Mouse (Mus musculus) liver, embryonic 13.5 days (tissue): ENCODE data around the gene Sf3a1. TPM values are rescaled to one million over a fixed set of nuclear protein-coding genes. Genes with fewer than 3 reads are reported as not detected.
A peak's percentile ranks its signal among the peaks of the same experiment; 100 is the strongest.
"Not testable (repeated sequence)": the region's sequence is repeated elsewhere in the genome, so short reads cannot be mapped to it uniquely, and the experiment has no call there.

Experiments
- ATAC-seq: fragments of 200-750 bp; cut with Nextera tagmentation; 2 replicates; pipeline ENCODE4 v1.8.0; 2017; ENCODE audit warnings: low read depth, mild to moderate bottlenecking, moderate number of reproducible peaks, moderate library complexity
- DNase-seq: peaks from one replicate; pipeline ENCODE4 v3.0.0; 2022
- H3K27ac ChIP-seq: fragments of 300-500 bp; sonication (generic); 2 replicates; pipeline ENCODE4 v1.5.1; 2015; ENCODE audit warnings: moderate library complexity, mild to moderate bottlenecking, inconsistent platforms
- H3K27me3 ChIP-seq: fragments of 300-500 bp; sonication (generic); 2 replicates; pipeline ENCODE4 v1.6.1; 2015; ENCODE audit warnings: mild to moderate bottlenecking, inconsistent platforms
- H3K36me3 ChIP-seq: fragments of 300-500 bp; sonication (generic); 2 replicates; pipeline ENCODE4 v1.6.1; 2015; ENCODE audit warnings: mild to moderate bottlenecking, inconsistent platforms
- H3K4me1 ChIP-seq: fragments of 300-500 bp; sonication (generic); replicated peaks from 2 replicates; pipeline ENCODE4 v1.6.1; 2015; ENCODE audit warnings: inconsistent platforms
- H3K4me2 ChIP-seq: fragments of 300-500 bp; sonication (generic); 2 replicates; pipeline ENCODE4 v1.6.1; 2015; ENCODE audit warnings: inconsistent platforms, mild to moderate bottlenecking, moderate library complexity
- H3K4me3 ChIP-seq: fragments of 300-500 bp; sonication (generic); replicated peaks from 2 replicates; pipeline ENCODE4 v1.5.1; 2015; ENCODE audit warnings: mild to moderate bottlenecking, inconsistent platforms
- H3K9ac ChIP-seq: fragments of 300-500 bp; sonication (generic); 2 replicates; pipeline ENCODE4 v1.6.1; 2015; ENCODE audit warnings: mild to moderate bottlenecking, inconsistent platforms
- H3K9me3 ChIP-seq: fragments of 300-500 bp; sonication (generic); replicated peaks from 2 replicates; pipeline ENCODE4 v1.6.1; 2016; ENCODE audit warnings: inconsistent platforms
- WGBS: fragments of 180-500 bp; shearing (Covaris S2); methylation state at CpG from one replicate; pipeline ENCODE4 v1.1.7; 2015; ENCODE audit not compliant: insufficient replicate concordance; 5-methylcytosine and 5-hydroxymethylcytosine counted together
- polyA plus RNA-seq: library from polyadenylated mRNA; unstranded; fragments of >200 nt; fragmentation: Nextera tagmentation; extraction: Ambion mirVana; gene quantifications from 2 replicates; pipeline ENCODE4 v1.2.1, GENCODE M21; 2015

Gene Sf3a1
- polyA plus RNA-seq, 1 experiment from 2014 or later, result 23.5 TPM

GRCm38 (mm10) chr11:4160758-4161480 lies 769 bp downstream of the Sf3a1 start:
- Histone ChIP-seq H3K4me1 (peaks cover 63% of the 10 kb centered on the region), H3K4me3 (peak overlapping the region; percentile 75), H3K4me2 (peak overlapping the region; percentile 83), H3K9me3 (no peaks in the 10 kb centered on the region), H3K27ac (peak overlapping the region; percentile 71), H3K36me3 (peaks cover 48% of the 10 kb centered on the region), H3K27me3 (no peaks in the 10 kb centered on the region), H3K9ac (peak overlapping the region; percentile 81)
- DNase-seq, result no peak
- ATAC-seq, result peak; percentile 14; the same call in 1 of the 2 replicates
- 2% methylated on average over 15 of the region's 15 CpGs for WGBS

GRCm38 (mm10) chr11:4164701-4165100 lies 4.6 kb downstream of the Sf3a1 start:
- 75% methylated on average over 2 of the region's 2 CpGs for WGBS
- no peaks in the 10 kb centered on the region for H3K9me3 ChIP-seq
- peaks cover 85% of the 10 kb centered on the region for H3K36me3 ChIP-seq
- H3K4me3 ChIP-seq, result no peak overlapping the region
- H3K4me1 ChIP-seq, result peaks cover 61% of the 10 kb centered on the region
- H3K9ac ChIP-seq, result no peak overlapping the region
- H3K4me2 ChIP-seq, result no peak overlapping the region
- H3K27ac ChIP-seq, result no peak overlapping the region
- no peak for ATAC-seq
- no peak for DNase-seq
- no peaks in the 10 kb centered on the region for H3K27me3 ChIP-seq

DNA sequence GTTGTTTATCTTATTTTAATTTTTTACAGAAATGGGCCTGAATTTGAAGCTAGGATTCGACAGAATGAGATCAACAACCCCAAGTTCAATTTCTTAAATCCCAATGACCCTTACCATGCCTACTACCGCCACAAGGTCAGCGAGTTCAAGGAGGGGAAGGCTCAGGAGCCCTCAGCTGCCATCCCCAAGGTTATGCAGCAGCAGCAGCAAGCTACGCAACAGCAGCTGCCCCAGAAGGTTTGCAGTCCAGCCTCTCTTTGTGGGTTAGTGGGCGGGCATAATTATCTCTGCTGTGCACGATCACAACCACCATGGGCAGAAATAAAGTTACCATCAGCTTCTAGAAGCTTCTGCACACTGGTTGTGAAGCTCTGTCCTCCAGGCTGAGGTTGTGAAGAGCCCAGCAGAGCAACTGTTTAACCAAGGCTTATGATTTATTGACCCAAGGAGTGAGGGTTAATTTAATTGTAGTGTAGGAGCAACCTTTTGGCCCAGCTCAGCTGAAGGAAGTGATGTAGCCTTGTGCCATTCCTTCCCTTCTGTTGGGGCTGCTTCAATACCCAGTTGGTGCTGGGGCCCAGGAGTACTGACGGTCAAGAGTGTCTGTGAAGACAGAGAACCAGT lies 6.4 kb downstream of the Sf3a1 start:
- no peaks in the 10 kb centered on the region for H3K27me3 ChIP-seq
- no peak for ATAC-seq
- H3K4me2 ChIP-seq, result no peak overlapping the region
- no peak for DNase-seq
- WGBS, result 75% methylated on average over 7 of the region's 7 CpGs
- H3K36me3 ChIP-seq, result peaks cover 99% of the 10 kb centered on the region
- no peak overlapping the region for H3K9ac ChIP-seq
- H3K27ac ChIP-seq, result peak overlapping the region; percentile 18; the same call in 1 of the 2 replicates
- H3K4me1 ChIP-seq, result peaks cover 49% of the 10 kb centered on the region
- H3K9me3 ChIP-seq, result no peaks in the 10 kb centered on the region
- H3K4me3 ChIP-seq, result no peak overlapping the region

GRCm38 (mm10) chr11:4174586-4174985 lies 14.4 kb downstream of the Sf3a1 start:
- 91% methylated on average over 5 of the region's 5 CpGs for WGBS
- Histone ChIP-seq H3K4me1 (no peaks in the 10 kb centered on the region), H3K9ac (no peak overlapping the region), H3K4me2 (no peak overlapping the region), H3K4me3 (no peak overlapping the region), H3K36me3 (peaks cover 100% of the 10 kb centered on the region), H3K27me3 (no peaks in the 10 kb centered on the region), H3K27ac (no peak overlapping the region), H3K9me3 (no peaks in the 10 kb centered on the region)
- no peak for DNase-seq
- no peak for ATAC-seq

DNA sequence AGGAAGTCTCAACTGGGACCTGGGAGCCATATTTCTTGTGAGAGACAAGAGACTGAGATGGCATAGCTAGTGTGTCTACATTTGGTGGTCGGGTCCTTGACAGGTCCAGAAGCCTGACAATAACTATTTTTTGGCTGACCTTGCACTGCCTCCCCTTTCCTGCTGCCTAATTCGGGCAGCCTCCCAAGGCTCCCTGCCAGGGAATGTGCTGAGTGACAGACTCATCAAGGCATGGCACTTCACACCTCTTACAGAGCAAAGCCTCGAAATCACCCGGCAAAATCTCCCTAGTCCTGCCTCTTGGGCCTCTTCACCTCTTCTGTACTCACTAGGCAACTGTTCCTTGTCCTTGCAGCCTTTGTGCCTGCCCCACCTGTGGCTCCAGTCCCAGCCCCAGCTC lies 17.6 kb downstream of the Sf3a1 start:
- WGBS, result 83% methylated on average over 4 of the region's 4 CpGs
- DNase-seq, result no peak
- Histone ChIP-seq H3K27me3 (no peaks in the 10 kb centered on the region), H3K9ac (no peak overlapping the region), H3K27ac (no peak overlapping the region), H3K36me3 (peaks cover 98% of the 10 kb centered on the region), H3K9me3 (no peaks in the 10 kb centered on the region), H3K4me3 (no peak overlapping the region), H3K4me1 (no peaks in the 10 kb centered on the region), H3K4me2 (no peak overlapping the region)
- ATAC-seq, result no peak

- DNase-seq (no peak), ATAC-seq (no peak)
- Histone ChIP-seq H3K9me3 (no peaks in the 10 kb centered on the region), H3K9ac (no peak overlapping the region), H3K27ac (no peak overlapping the region), H3K4me3 (no peak overlapping the region), H3K4me1 (peaks cover 8% of the 10 kb centered on the region), H3K27me3 (no peaks in the 10 kb centered on the region), H3K36me3 (peaks cover 65% of the 10 kb centered on the region), H3K4me2 (no peak overlapping the region)
- 41% methylated on average over 1 of the region's 1 CpGs for WGBS
Measured at GRCm38 (mm10) chr11:4182061-4182460, 21.9 kb downstream of the Sf3a1 start.

DNA sequence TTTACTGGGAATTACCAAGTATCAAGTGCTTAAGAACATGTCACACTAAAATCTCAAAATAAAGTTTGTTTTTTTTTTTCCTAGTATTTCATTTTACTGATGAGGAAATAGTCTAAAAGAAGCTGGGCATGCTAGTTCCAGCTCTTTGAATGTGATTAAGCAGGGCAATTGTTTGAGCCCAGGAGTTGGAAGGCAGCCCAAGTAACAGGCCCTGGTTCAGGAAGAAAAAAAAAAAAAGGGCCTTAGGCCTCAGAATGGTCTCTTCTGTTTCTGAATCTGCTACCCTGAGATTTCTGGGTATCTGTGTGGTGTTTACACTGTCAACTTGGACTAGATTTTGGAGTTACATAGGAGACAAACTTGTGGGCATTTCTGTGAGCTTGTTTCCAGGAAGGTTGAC lies 23.4 kb downstream of the Sf3a1 start:
- H3K9me3 ChIP-seq, result no peaks in the 10 kb centered on the region
- H3K4me2 ChIP-seq, result no peak overlapping the region
- H3K27ac ChIP-seq, result no peak overlapping the region
- peaks cover 51% of the 10 kb centered on the region for H3K36me3 ChIP-seq
- peaks cover 20% of the 10 kb centered on the region for H3K4me1 ChIP-seq
- ATAC-seq (no peak), DNase-seq (no peak)
- H3K9ac ChIP-seq, result no peak overlapping the region
- no peaks in the 10 kb centered on the region for H3K27me3 ChIP-seq
- no peak overlapping the region for H3K4me3 ChIP-seq

GRCm38 (mm10) chr11:4184251-4184952 lies 24.3 kb downstream of the Sf3a1 start:
- Histone ChIP-seq H3K9me3 (no peaks in the 10 kb centered on the region), H3K27me3 (no peaks in the 10 kb centered on the region), H3K4me2 (no peak overlapping the region), H3K4me3 (no peak overlapping the region), H3K4me1 (peaks cover 24% of the 10 kb centered on the region), H3K27ac (no peak overlapping the region), H3K36me3 (peaks cover 42% of the 10 kb centered on the region), H3K9ac (no peak overlapping the region)
- DNase-seq (no peak), ATAC-seq (no peak)
- WGBS, result 68% methylated on average over 4 of the region's 4 CpGs

DNA sequence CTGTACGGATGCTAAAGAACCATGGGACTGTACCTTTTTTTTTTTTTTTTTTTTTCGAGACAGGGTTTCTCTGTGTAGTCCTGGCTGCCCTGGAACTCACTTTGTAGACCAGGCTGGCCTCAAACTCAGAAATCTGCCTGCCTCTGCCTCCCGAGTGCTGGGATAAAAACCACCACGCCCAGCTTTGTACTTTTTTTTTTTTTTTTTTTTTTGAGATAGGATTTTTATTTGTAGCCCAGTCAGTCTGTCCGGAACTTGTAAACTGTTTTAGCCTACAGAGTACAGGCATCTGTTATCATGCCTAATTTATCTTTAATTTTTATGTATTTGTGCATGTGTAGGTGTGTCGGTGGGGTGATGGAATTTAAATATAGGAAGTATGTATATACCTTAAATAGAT lies 25.3 kb downstream of the Sf3a1 start:
- not testable (repeated sequence) for H3K9me3 ChIP-seq, H3K9ac ChIP-seq, H3K4me3 ChIP-seq, H3K27ac ChIP-seq, H3K27me3 ChIP-seq, ATAC-seq, H3K4me2 ChIP-seq, DNase-seq
- Histone ChIP-seq H3K36me3 (peaks cover 31% of the 10 kb centered on the region), H3K4me1 (peaks cover 30% of the 10 kb centered on the region)
- 75% methylated on average over 6 of the region's 6 CpGs for WGBS

- H3K4me3 ChIP-seq, result peak within 1 kb of the TSS; percentile 77
- H3K4me1 ChIP-seq, result peaks cover 41% of the 10 kb centered on the region
- ATAC-seq (peak; percentile 99), DNase-seq (peak; percentile 99)
- no peaks in the 10 kb centered on the region for H3K9me3 ChIP-seq
- peak within 1 kb of the TSS; percentile 89 for H3K9ac ChIP-seq
- H3K27ac ChIP-seq, result 0 out of 2 replicates have a peak within 1 kb of the TSS, but pooled peaks have one; percentile 53
- H3K36me3 ChIP-seq, result peaks cover 19% of the 10 kb centered on the region
- H3K4me2 ChIP-seq, result peak within 1 kb of the TSS; percentile 95
- no peaks in the 10 kb centered on the region for H3K27me3 ChIP-seq
- under 1% methylated on average over 71 of the region's 71 CpGs for WGBS
Measured at GRCm38 (mm10) chr11:4186486-4187317, 26.6 kb downstream of the Sf3a1 start, which contains the start of gene Tbc1d10a. TSS of gene Tbc1d10a (plus strand) at chr11:4186789.

- Histone ChIP-seq H3K9me3 (no peaks in the 10 kb centered on the region), H3K36me3 (peaks cover 14% of the 10 kb centered on the region), H3K9ac (peak overlapping the region; percentile 89), H3K4me1 (peaks cover 41% of the 10 kb centered on the region), H3K27ac (no peak overlapping the region), H3K4me3 (peak overlapping the region; percentile 77), H3K27me3 (no peaks in the 10 kb centered on the region), H3K4me2 (peak overlapping the region; percentile 95)
- DNase-seq (no peak), ATAC-seq (no peak)
- 15% methylated on average over 9 of the region's 9 CpGs for WGBS
Measured at GRCm38 (mm10) chr11:4187318-4187700, 27.2 kb downstream of the Sf3a1 start.
